Mouse (Mus musculus) liver, embryonic 12.5 days (tissue): ENCODE measurements around the gene Pgpep1l. TPM values are rescaled to one million over a fixed set of nuclear protein-coding genes. Genes with fewer than 3 reads are reported as not detected.

Experiments used
- ATAC-seq: fragments of 200-750 bp; cut with Nextera tagmentation; 2 replicates; pipeline ENCODE4 v1.8.0; 2017; ENCODE audit warnings: moderate number of reproducible peaks, mild to moderate bottlenecking, moderate library complexity
- H3K27ac ChIP-seq: fragments of 300-500 bp; sonication (generic); 2 replicates; pipeline ENCODE4 v1.5.1; 2016; ENCODE audit warnings: mild to moderate bottlenecking
- H3K27me3 ChIP-seq: fragments of 300-500 bp; sonication (generic); replicated peaks from 2 replicates; pipeline ENCODE4 v1.6.1; 2016; ENCODE audit warnings: mild to moderate bottlenecking, moderate library complexity
- H3K36me3 ChIP-seq: fragments of 300-500 bp; sonication (generic); 2 replicates; pipeline ENCODE4 v1.6.1; 2016; ENCODE audit warnings: mild to moderate bottlenecking, moderate library complexity
- H3K4me1 ChIP-seq: fragments of 300-500 bp; sonication (generic); 2 replicates; pipeline ENCODE4 v1.6.1; 2016
- H3K4me2 ChIP-seq: fragments of 300-500 bp; sonication (generic); 2 replicates; pipeline ENCODE4 v1.6.1; 2016; ENCODE audit warnings: mild to moderate bottlenecking, moderate library complexity
- H3K4me3 ChIP-seq: fragments of 300-500 bp; sonication (generic); 2 replicates; pipeline ENCODE4 v1.5.1; 2016; ENCODE audit warnings: mild to moderate bottlenecking, moderate library complexity
- H3K9ac ChIP-seq: fragments of 300-500 bp; sonication (generic); 2 replicates; pipeline ENCODE4 v1.6.1; 2016; ENCODE audit warnings: mild to moderate bottlenecking, moderate library complexity
- H3K9me3 ChIP-seq: fragments of 300-500 bp; sonication (generic); replicated peaks from 2 replicates; pipeline ENCODE4 v1.6.1; 2016; ENCODE audit warnings: mild to moderate bottlenecking, moderate library complexity
- WGBS: fragments of 180-500 bp; shearing (Covaris S2); methylation state at CpG from one replicate; pipeline ENCODE4 v1.1.7; 2016; ENCODE audit not compliant: insufficient replicate concordance; 5-methylcytosine and 5-hydroxymethylcytosine counted together
- polyA plus RNA-seq: library from polyadenylated mRNA; unstranded; fragments of >200 nt; fragmentation: Nextera tagmentation; extraction: Ambion mirVana; gene quantifications from 2 replicates; pipeline ENCODE4 v1.2.1, GENCODE M21; 2016

Gene Pgpep1l
- polyA plus RNA-seq, 1 experiment from 2014 or later, result not detected

DNA sequence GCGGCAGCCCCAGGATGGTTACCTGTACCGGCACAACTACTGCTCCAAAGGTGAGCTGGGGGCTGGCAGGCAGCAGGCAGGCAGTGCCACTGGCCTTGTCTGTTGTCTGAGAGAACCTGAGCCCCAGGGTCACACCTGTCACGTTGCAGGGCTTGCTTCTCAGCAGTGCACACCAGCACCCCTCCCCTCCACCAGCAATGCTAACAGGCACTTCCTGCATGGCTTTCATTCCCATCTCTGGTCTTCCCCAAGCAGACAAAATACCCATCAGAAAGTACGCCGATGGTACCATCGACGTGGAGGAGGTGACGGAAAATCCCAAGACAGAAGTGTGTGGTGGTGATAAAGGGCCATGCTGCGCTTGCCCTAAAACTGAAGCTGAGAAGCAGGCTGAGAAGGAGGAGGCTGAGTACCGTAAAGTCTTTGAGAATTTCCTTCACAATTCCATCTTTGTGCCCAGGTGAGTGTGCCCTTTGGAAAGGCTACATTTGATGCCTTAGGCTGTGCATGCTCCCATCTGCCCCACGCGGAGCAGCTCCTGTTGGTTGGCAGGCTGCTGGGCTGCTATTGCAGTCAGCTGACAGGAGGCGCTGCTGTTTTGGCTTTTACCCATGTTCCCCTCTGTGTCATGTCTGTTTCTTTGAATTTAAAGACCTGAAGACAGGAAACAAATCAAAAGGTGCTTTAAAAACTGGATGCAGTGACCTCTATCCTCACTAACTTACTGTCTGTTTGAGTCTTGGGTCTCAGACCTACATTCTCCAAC lies 74.2 kb downstream of the Pgpep1l start:
- Histone ChIP-seq H3K27ac (peak overlapping the region; percentile 80), H3K27me3 (no peaks in the 10 kb centered on the region), H3K36me3 (peaks cover 71% of the 10 kb centered on the region), H3K9me3 (no peaks in the 10 kb centered on the region), H3K9ac (0 out of 2 replicates have a peak overlapping the region, but pooled peaks have one; percentile 29), H3K4me3 (peak overlapping the region; percentile 28), H3K4me1 (peaks cover 44% of the 10 kb centered on the region), H3K4me2 (peak overlapping the region; percentile 60)
- peak; percentile 17; the same call in 1 of the 2 replicates for ATAC-seq
- 27% methylated on average over 13 of the region's 13 CpGs for WGBS

GRCm38 (mm10) chr7:68189211-68189610 lies 74.8 kb downstream of the Pgpep1l start:
- H3K27me3 ChIP-seq, result no peaks in the 10 kb centered on the region
- peak overlapping the region; percentile 28 for H3K4me3 ChIP-seq
- H3K9ac ChIP-seq, result 0 out of 2 replicates have a peak overlapping the region, but pooled peaks have one; percentile 29
- WGBS, result 4% methylated on average over 6 of the region's 6 CpGs
- peak; percentile 91 for ATAC-seq
- peaks cover 44% of the 10 kb centered on the region for H3K4me1 ChIP-seq
- H3K9me3 ChIP-seq, result no peaks in the 10 kb centered on the region
- peak overlapping the region; percentile 80 for H3K27ac ChIP-seq
- H3K4me2 ChIP-seq, result peak overlapping the region; percentile 60
- peaks cover 71% of the 10 kb centered on the region for H3K36me3 ChIP-seq

Other genes with a start within 250 kb of the Pgpep1l start
- 0.12 and 0.24 TPM in 2 replicates for gene Fam169b, start 9.6 kb upstream of the Pgpep1l start, polyA plus RNA-seq